Mouse (Mus musculus): Measurements from ENCODE around the gene Slc34a1. TPM values are rescaled to one million over a fixed set of nuclear protein-coding genes. Genes with fewer than 3 reads are reported as not detected.
A peak's percentile ranks its signal among the peaks of the same experiment; 100 is the strongest.

Slc34a1 gene
- polyA plus RNA-seq, 1 experiment from 2014 or later, result not detected

- Histone ChIP-seq H3K4me2 (ENCODE audit: low read length) (peak overlapping the region; percentile 82), H3K4me1 (ENCODE audit: control insufficient read depth, insufficient read depth, low read length) (peaks cover 33% of the 10 kb centered on the region), H3K4me3 (ENCODE audit: low read depth, low read length) (no peak overlapping the region), H3K9ac (ENCODE audit: low read depth, low read length) (no peak overlapping the region), H3K27ac (ENCODE audit: low read length) (peak overlapping the region; percentile 97), H3K27me3 (ENCODE audit: control insufficient read depth, insufficient read depth, low read depth, low read length) (no peaks in the 10 kb centered on the region), H3K9me3 (replicated peaks; ENCODE audit: control insufficient read depth, low read length, poor library complexity, severe bottlenecking) (no peaks in the 10 kb centered on the region), H3K36me3 (ENCODE audit: control insufficient read depth, insufficient read depth, low read length) (0 out of 2 replicates have a peak, but pooled peaks cover 6% of the 10 kb centered on the region)
- WGBS, result 60% methylated on average over 2 of the region's 2 CpGs
- ATAC-seq, result no peak
Observed at GRCm38 (mm10) chr13:55462965-55463364, 65.0 kb downstream of the Slc34a1 start.

GRCm38 (mm10) chr13:55463399-55464026 lies 65.5 kb downstream of the Slc34a1 start:
- H3K27ac ChIP-seq (ENCODE audit: low read length), result peak overlapping the region; percentile 97
- no peaks in the 10 kb centered on the region for H3K27me3 ChIP-seq (ENCODE audit: control insufficient read depth, insufficient read depth, low read depth, low read length)
- H3K9me3 ChIP-seq (replicated peaks; ENCODE audit: control insufficient read depth, low read length, poor library complexity, severe bottlenecking), result no peaks in the 10 kb centered on the region
- H3K4me2 ChIP-seq (ENCODE audit: low read length), result peak overlapping the region; percentile 82
- peak overlapping the region; percentile 70 for H3K4me3 ChIP-seq (ENCODE audit: low read depth, low read length)
- peaks cover 33% of the 10 kb centered on the region for H3K4me1 ChIP-seq (ENCODE audit: control insufficient read depth, insufficient read depth, low read length)
- ATAC-seq, result peak; percentile 2; the same call in 1 of the 2 replicates
- H3K9ac ChIP-seq (ENCODE audit: low read depth, low read length), result peak overlapping the region; percentile 87
- H3K36me3 ChIP-seq (ENCODE audit: control insufficient read depth, insufficient read depth, low read length), result 0 out of 2 replicates have a peak, but pooled peaks cover 6% of the 10 kb centered on the region
- 7% methylated on average over 14 of the region's 14 CpGs for WGBS

GRCm38 (mm10) chr13:55464027-55464884 lies 66.3 kb downstream of the Slc34a1 start, which contains the start of gene Prr7:
Prr7 (plus strand) TSS chr13:55464267.
- WGBS, result under 1% methylated on average over 72 of the region's 84 CpGs
- ATAC-seq, result peak; percentile 83
- H3K27ac ChIP-seq (ENCODE audit: low read length), result peak within 1 kb of the TSS; percentile 97
- peak within 1 kb of the TSS; percentile 87 for H3K9ac ChIP-seq (ENCODE audit: low read depth, low read length)
- peak within 1 kb of the TSS; percentile 70 for H3K4me3 ChIP-seq (ENCODE audit: low read depth, low read length)
- no peaks in the 10 kb centered on the region for H3K27me3 ChIP-seq (ENCODE audit: control insufficient read depth, insufficient read depth, low read depth, low read length)
- H3K4me2 ChIP-seq (ENCODE audit: low read length), result peak within 1 kb of the TSS; percentile 82
- H3K4me1 ChIP-seq (ENCODE audit: control insufficient read depth, insufficient read depth, low read length), result peaks cover 41% of the 10 kb centered on the region
- no peaks in the 10 kb centered on the region for H3K9me3 ChIP-seq (replicated peaks; ENCODE audit: control insufficient read depth, low read length, poor library complexity, severe bottlenecking)
- 0 out of 2 replicates have a peak, but pooled peaks cover 6% of the 10 kb centered on the region for H3K36me3 ChIP-seq (ENCODE audit: control insufficient read depth, insufficient read depth, low read length)

GRCm38 (mm10) chr13:55465184-55465583 lies 67.2 kb downstream of the Slc34a1 start:
- Histone ChIP-seq H3K27me3 (ENCODE audit: control insufficient read depth, insufficient read depth, low read depth, low read length) (no peaks in the 10 kb centered on the region), H3K4me2 (ENCODE audit: low read length) (peak overlapping the region; percentile 82), H3K9me3 (replicated peaks; ENCODE audit: control insufficient read depth, low read length, poor library complexity, severe bottlenecking) (no peaks in the 10 kb centered on the region), H3K9ac (ENCODE audit: low read depth, low read length) (peak overlapping the region; percentile 87), H3K36me3 (ENCODE audit: control insufficient read depth, insufficient read depth, low read length) (0 out of 2 replicates have a peak, but pooled peaks cover 4% of the 10 kb centered on the region), H3K4me3 (ENCODE audit: low read depth, low read length) (peak overlapping the region; percentile 70), H3K4me1 (ENCODE audit: control insufficient read depth, insufficient read depth, low read length) (peaks cover 48% of the 10 kb centered on the region), H3K27ac (ENCODE audit: low read length) (peak overlapping the region; percentile 97)
- peak; percentile 31 for ATAC-seq
- 0% methylated on average over 3 of the region's 3 CpGs for WGBS

Small RNAs within 50 kb of the gene (microRNA-seq; reads per million reads assigned to microRNA genes)
- gene Mir6943, result 0.69 reads per million

Other genes starting within 250 kb of the Slc34a1 start
- gene Fgfr4, start 245.5 kb upstream of the Slc34a1 start, polyA plus RNA-seq (2015; fragmentation: Nextera tagmentation; extraction: Ambion mirVana), result 0.60 and 0.82 TPM in 2 replicates
- 45.2 and 54.8 TPM in 2 replicates for gene Nsd1, start 188.4 kb upstream of the Slc34a1 start, polyA plus RNA-seq (2015; fragmentation: Nextera tagmentation; extraction: Ambion mirVana)
- gene Prelid1, start 77.7 kb upstream of the Slc34a1 start, polyA plus RNA-seq (2015; fragmentation: Nextera tagmentation; extraction: Ambion mirVana), result 319 and 320 TPM in 2 replicates
- 91.0 and 92.2 TPM in 2 replicates for gene Rab24, start 76.2 kb upstream of the Slc34a1 start, polyA plus RNA-seq (2015; fragmentation: Nextera tagmentation; extraction: Ambion mirVana)
- 6.9 and 7.9 TPM in 2 replicates for gene Mxd3, start 68.4 kb upstream of the Slc34a1 start, polyA plus RNA-seq (2015; fragmentation: Nextera tagmentation; extraction: Ambion mirVana)
- 43.4 and 50.3 TPM in 2 replicates for gene Lman2, start 35.4 kb upstream of the Slc34a1 start, polyA plus RNA-seq (2015; fragmentation: Nextera tagmentation; extraction: Ambion mirVana)
- 0.34 and 0.62 TPM in 2 replicates for gene Rgs14, start 28.5 kb upstream of the Slc34a1 start, polyA plus RNA-seq (2015; fragmentation: Nextera tagmentation; extraction: Ambion mirVana)
- 0.57 and 0.98 TPM in 2 replicates for gene Pfn3, start 17.0 kb downstream of the Slc34a1 start, polyA plus RNA-seq (2015; fragmentation: Nextera tagmentation; extraction: Ambion mirVana)
- 0.31 TPM in 1 of 2 replicates, not detected in the other for gene F12, start 28.6 kb downstream of the Slc34a1 start, polyA plus RNA-seq (2015; fragmentation: Nextera tagmentation; extraction: Ambion mirVana)
- 28.3 and 31.8 TPM in 2 replicates for gene Grk6, start 46.9 kb downstream of the Slc34a1 start, polyA plus RNA-seq (2015; fragmentation: Nextera tagmentation; extraction: Ambion mirVana)
- gene Prr7, start 66.1 kb downstream of the Slc34a1 start, polyA plus RNA-seq (2015; fragmentation: Nextera tagmentation; extraction: Ambion mirVana), result 5.0 and 5.6 TPM in 2 replicates
- gene Dbn1, start 89.9 kb downstream of the Slc34a1 start, polyA plus RNA-seq (2015; fragmentation: Nextera tagmentation; extraction: Ambion mirVana), result 617 and 675 TPM in 2 replicates
- gene Pdlim7, start 115.5 kb downstream of the Slc34a1 start, polyA plus RNA-seq (2015; fragmentation: Nextera tagmentation; extraction: Ambion mirVana), result 156 and 158 TPM in 2 replicates
- 5.1 and 5.6 TPM in 2 replicates for gene Dok3, start 131.1 kb downstream of the Slc34a1 start, polyA plus RNA-seq (2015; fragmentation: Nextera tagmentation; extraction: Ambion mirVana)
- 57.0 and 58.1 TPM in 2 replicates for gene Ddx41, start 138.5 kb downstream of the Slc34a1 start, polyA plus RNA-seq (2015; fragmentation: Nextera tagmentation; extraction: Ambion mirVana)
- gene Fam193b, start 172.9 kb downstream of the Slc34a1 start, polyA plus RNA-seq (2015; fragmentation: Nextera tagmentation; extraction: Ambion mirVana), result 48.3 and 56.3 TPM in 2 replicates
- 109 and 117 TPM in 2 replicates for gene Tmed9, start 175.5 kb downstream of the Slc34a1 start, polyA plus RNA-seq (2015; fragmentation: Nextera tagmentation; extraction: Ambion mirVana)
- 42.7 and 46.1 TPM in 2 replicates for gene B4galt7, start 201.7 kb downstream of the Slc34a1 start, polyA plus RNA-seq (2015; fragmentation: Nextera tagmentation; extraction: Ambion mirVana)
- gene Caml, start 224.8 kb downstream of the Slc34a1 start, polyA plus RNA-seq (2015; fragmentation: Nextera tagmentation; extraction: Ambion mirVana), result 102 and 112 TPM in 2 replicates
- gene Ddx46, start 236.8 kb downstream of the Slc34a1 start, polyA plus RNA-seq (2015; fragmentation: Nextera tagmentation; extraction: Ambion mirVana), result 25.7 and 28.3 TPM in 2 replicates